Mouse (Mus musculus) embryonic fibroblast, embryonic 13.5 days (primary cell): Measurements from ENCODE around the gene Ngfr. TPM values are rescaled to one million over a fixed set of nuclear protein-coding genes. Genes with fewer than 3 reads are reported as not detected.
"Not testable (repeated sequence)": the region's sequence is repeated elsewhere in the genome, so short reads cannot be mapped to it uniquely, and the experiment has no call there.

ENCODE experiments used
- H3K27ac ChIP-seq: 2 replicates; pipeline ENCODE4 v1.5.1; 2012; ENCODE audit warnings: low read length, control low read depth, inconsistent platforms; ENCODE audit not compliant: insufficient read depth
- H3K4me1 ChIP-seq: 2 replicates; pipeline ENCODE4 v1.6.1; 2011; ENCODE audit warnings: low read length; ENCODE audit not compliant: control insufficient read depth, insufficient read depth
- H3K4me3 ChIP-seq: 2 replicates; pipeline ENCODE4 v1.5.1; 2011; ENCODE audit warnings: mild to moderate bottlenecking, control low read depth, low read length; ENCODE audit not compliant: insufficient read depth
- CTCF ChIP-seq: IDR thresholded peaks from 2 replicates; pipeline ENCODE4 v1.5.1; 2011; ENCODE audit warnings: mild to moderate bottlenecking, control low read depth, low read length, moderate library complexity, borderline replicate concordance; ENCODE audit not compliant: insufficient read depth
- POLR2A ChIP-seq: IDR thresholded peaks from 2 replicates; pipeline ENCODE4 v1.6.1; 2011; ENCODE audit warnings: low read depth, mild to moderate bottlenecking, control low read depth, low read length, moderate library complexity
- polyA plus RNA-seq: library from polyadenylated mRNA; stranded (reverse); fragments of >200 nt; gene quantifications from 2 replicates; pipeline ENCODE4 v1.2.4, GENCODE M21; 2011; ENCODE audit warnings: low read depth; ENCODE audit not compliant: missing spikeins, insufficient read length

Gene Ngfr
- polyA plus RNA-seq, 1 experiment, result 3.2 TPM

DNA sequence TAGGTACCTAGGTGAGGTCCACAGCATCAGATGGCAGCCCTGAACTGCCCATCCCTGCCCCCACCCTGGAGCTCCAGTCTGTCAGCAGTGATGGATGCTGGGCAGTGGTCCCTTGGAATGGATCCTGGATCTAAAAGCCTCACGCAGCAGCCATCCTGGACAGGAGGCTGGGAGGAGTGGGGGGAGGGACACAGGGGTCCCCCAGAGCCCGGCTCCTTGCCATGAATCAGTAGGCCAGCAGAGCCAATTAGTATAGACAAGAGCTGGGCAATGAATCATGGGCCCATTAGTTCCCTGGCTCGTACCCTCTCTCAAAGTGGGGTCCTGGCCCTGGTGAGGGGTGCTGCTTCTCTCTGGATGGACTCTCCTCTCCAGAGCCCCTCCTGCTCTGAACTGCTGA lies 31.5 kb upstream of the Ngfr start:
- TF ChIP-seq CTCF (no peak), POLR2A (no peak)
- no peak overlapping the region for H3K4me3 ChIP-seq
- H3K4me1 ChIP-seq, result no peaks in the 10 kb centered on the region
- no peak overlapping the region for H3K27ac ChIP-seq

GRCm38 (mm10) chr11:95617785-95618465 lies 30.4 kb upstream of the Ngfr start:
- H3K4me1 ChIP-seq, result no peaks in the 10 kb centered on the region

DNA sequence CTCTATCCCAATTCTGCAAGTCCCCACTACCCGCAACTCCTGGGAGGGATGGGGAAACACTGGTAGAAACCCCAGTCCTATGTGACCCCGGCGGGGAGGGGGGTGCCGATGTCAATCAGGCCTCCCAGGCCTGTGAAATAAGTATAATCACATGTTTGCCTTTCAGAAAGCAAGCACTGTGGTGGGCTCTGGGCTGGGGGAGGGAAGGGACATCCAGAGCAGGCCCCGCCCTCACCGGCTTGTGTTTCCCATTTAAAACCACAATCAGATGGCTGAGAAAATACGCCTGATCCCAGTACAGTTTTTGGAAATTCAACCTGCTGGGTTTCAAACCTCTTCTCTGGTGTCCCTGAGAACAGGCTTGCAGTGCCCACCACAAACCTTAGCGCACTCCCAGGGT lies 27.2 kb upstream of the Ngfr start:
- H3K4me3 ChIP-seq, result no peak overlapping the region
- no peaks in the 10 kb centered on the region for H3K4me1 ChIP-seq
- no peak for TF ChIP-seq CTCF
- TF ChIP-seq POLR2A, result no peak
- no peak overlapping the region for H3K27ac ChIP-seq

More at GRCm38 (mm10) chr11:95617785-95618465, 30.4 kb upstream of the Ngfr start:
- no peak for TF ChIP-seq POLR2A
- TF ChIP-seq CTCF, result no peak
- H3K4me3 ChIP-seq, result no peak overlapping the region
- no peak overlapping the region for H3K27ac ChIP-seq

DNA sequence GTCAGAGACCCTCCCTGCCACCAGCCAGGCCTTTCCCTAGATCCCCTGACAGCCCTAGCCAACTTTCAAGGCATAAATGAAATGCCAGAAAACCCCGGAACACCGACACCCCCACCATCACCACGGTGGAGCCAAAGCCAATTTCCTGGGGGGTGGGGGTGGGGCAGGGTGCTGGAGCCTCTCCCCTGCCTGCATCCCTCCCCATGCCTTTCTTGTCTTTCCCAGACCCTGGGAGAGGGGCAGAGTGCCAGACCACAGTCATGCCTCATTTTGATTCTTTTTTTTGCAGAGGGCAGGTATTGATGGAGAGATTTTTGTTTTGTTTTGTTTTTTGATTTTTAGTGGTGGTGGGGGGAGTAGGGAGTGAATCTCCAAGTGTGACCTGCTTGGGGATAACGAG lies 23.7 kb upstream of the Ngfr start:
- Histone ChIP-seq H3K27ac (no peak overlapping the region), H3K4me3 (no peak overlapping the region), H3K4me1 (no peaks in the 10 kb centered on the region)
- TF ChIP-seq CTCF, result no peak
- no peak for TF ChIP-seq POLR2A

- H3K4me1 ChIP-seq, result no peaks in the 10 kb centered on the region
- TF ChIP-seq CTCF (no peak), POLR2A (no peak)
- no peak overlapping the region for H3K27ac ChIP-seq
- H3K4me3 ChIP-seq, result no peak overlapping the region
Measured at GRCm38 (mm10) chr11:95610391-95610902, 22.9 kb upstream of the Ngfr start.

DNA sequence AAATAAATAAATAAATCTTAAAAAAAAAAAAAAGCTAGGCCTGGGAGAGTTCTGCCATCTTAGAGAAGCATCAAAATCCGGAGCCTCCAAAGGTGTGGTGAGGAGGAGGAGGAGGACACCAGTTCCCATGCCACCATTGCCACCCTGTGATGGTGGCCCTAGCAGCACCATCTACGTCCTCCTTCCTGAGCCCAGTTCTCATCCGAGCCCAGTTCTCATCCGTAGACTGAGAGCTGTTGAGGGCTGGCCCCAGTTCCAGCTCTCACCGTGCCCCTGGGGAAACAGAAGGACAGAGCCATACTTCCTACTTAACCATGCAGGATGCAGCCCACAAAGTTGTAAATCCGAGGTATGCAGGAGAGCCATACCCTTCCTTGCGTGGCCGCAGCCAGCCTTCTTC lies 22.4 kb upstream of the Ngfr start:
- no peak overlapping the region for H3K27ac ChIP-seq
- no peak for TF ChIP-seq POLR2A
- TF ChIP-seq CTCF, result no peak
- no peak overlapping the region for H3K4me3 ChIP-seq
- no peaks in the 10 kb centered on the region for H3K4me1 ChIP-seq

- H3K27ac ChIP-seq, H3K4me1 ChIP-seq, H3K4me3 ChIP-seq: not testable (repeated sequence)
Measured at GRCm38 (mm10) chr11:95607286-95607685, 19.8 kb upstream of the Ngfr start.

DNA sequence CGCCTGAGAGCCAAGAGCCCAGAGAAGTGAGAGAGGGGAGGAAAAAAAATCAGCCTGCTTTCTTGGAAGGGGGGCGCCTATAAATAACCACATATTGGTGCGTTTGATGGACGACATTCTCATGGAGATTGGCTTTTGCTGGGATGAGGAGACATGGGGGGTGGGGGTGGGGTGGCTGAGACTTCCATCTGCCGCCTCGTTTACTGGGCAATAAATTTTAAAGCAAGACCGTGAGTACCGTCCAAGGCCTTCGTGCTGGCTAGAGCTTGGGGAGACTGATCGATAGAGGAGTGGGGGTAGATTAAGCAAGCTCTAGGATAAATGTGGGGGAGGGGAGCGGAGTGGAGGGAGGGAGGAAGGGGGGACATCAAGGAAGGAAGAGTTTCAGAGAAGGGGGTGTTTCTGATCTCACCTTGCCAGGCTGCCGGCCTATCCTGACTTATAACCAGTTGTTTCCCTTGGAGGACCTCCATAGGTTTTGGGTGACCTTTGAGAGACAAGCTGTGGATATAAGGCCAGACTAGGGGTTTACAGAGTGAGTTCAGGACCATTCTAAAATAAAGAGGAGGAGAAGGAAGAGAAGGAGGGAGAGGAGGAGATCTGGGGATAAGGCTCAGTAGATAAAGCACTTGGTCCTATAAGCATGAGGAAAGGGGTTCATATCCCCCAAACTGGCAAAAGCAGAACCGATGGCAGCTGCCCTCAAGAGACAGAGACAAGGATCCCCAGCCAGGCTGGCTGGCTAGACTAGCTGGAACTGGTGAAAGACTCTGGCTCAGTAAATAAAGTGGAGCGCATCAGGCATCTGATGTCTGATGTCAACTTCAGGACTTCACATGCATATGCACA lies 10.9 kb upstream of the Ngfr start:
- Histone ChIP-seq H3K27ac (no peak overlapping the region), H3K4me3 (no peak overlapping the region)
- no peak for TF ChIP-seq CTCF
- no peak for TF ChIP-seq POLR2A

GRCm38 (mm10) chr11:95597741-95598140 lies 10.2 kb upstream of the Ngfr start:
- no peak for TF ChIP-seq POLR2A
- no peak for TF ChIP-seq CTCF

More for the DNA sequence above, 10.9 kb upstream of the Ngfr start:
- no peaks in the 10 kb centered on the region for H3K4me1 ChIP-seq

GRCm38 (mm10) chr11:95596704-95597103 lies 9.2 kb upstream of the Ngfr start:
- no peak for TF ChIP-seq POLR2A
- TF ChIP-seq CTCF, result no peak
- no peaks in the 10 kb centered on the region for H3K4me1 ChIP-seq
- no peak overlapping the region for H3K27ac ChIP-seq
- H3K4me3 ChIP-seq, result no peak overlapping the region

More at GRCm38 (mm10) chr11:95597741-95598140, 10.2 kb upstream of the Ngfr start:
- H3K27ac ChIP-seq, result no peak overlapping the region
- no peaks in the 10 kb centered on the region for H3K4me1 ChIP-seq
- no peak overlapping the region for H3K4me3 ChIP-seq
